Mouse (Mus musculus) lung, postnatal 36 days (tissue): ENCODE measurements around the gene Trim29.

ENCODE experiments used
- DNase-seq: peaks from one replicate; pipeline ENCODE4 v3.0.0; 2022; ENCODE audit warnings: mixed read lengths

Trim29 gene

DNA sequence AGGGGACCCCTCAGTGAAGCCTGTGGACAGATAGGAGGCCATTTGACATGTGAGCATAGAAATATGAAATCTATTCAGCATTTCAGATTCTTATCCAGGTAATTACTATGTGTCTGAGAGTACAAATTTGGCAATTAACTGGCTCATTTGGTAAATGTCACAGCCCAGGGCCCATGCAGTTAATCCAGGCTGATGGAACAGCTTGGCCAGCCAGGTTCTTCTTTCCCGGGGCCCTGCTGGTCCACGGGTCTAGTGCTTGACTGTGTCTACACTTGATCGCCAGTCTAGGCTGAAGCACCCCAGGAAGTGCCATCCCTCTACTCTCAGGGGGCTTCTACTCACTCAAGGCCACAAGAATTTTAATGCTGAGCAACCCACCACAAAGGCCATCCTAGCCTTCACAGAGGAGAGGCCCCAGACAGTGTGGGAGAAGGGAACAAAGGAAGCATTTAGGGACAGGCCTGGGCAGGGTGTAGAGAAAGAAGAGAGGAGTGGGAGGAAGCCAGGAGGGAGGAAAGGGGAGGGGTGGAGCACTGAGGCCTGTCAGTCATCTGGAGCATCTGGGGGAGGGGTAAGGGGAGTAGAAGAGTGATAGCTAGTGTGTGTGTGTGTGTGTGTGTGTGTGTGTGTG, 4.8 kb downstream of the Trim29 start:
- DNase-seq = no peak

DNA sequence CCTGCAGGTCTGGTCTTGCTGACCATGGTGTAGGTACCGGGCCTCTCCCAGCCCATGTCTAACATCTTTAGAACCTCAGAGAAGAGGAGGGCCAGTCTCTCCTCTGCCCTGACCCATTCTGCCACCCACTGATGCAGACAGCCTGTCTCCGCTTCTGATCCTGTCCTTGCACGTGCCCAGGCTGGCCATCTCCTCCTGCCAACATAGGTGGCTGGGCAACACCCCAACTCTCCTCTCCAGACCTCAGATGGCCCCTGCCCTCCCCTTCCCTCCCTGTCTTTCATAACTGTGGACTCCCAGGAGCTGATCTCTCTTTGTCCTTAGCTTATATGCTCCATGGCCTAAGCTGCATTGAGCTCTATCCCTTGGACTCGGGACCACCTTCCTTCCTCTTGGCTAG, 5.8 kb downstream of the Trim29 start:
- DNase-seq = no peak

DNA sequence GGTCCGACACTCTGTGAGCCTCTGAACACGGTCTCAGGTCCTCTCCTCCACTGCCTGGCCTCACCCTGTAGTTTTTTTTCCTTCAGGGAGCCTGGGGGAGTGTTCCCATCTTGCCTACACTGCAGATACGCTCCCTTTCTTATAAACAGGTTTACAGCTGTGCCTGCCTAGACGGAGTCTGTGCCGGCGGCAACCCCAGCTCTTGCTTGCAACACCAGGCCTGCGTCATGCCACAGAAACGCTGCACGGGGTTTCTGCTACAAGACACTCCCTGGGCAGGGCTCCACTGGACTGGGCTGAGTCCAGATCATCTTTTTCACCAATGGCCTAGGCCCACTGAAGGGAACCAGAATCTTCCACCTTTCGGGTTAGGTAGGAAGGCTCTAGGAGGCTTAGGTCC, 8.0 kb downstream of the Trim29 start:
- DNase-seq = no peak

DNA sequence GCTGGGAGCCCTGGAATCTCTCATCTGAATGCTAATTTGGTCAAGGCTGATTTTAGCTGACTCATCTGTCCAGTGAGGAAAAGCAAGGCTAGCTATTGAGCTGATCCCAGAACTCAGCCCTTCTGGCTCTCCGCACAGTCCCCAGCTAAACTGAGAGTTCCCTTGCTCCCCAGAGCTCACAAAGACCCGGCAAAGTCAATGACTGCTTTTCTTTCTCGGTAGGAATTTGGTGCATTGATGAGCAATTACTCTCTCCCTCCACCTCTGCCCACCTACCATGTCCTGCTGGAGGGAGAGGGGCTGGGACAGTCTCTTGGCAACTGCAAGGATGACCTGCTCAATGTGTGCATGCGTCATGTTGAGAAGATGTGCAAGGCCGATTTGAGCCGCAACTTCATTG, 11.3 kb downstream of the Trim29 start:
- no peak for DNase-seq

DNA sequence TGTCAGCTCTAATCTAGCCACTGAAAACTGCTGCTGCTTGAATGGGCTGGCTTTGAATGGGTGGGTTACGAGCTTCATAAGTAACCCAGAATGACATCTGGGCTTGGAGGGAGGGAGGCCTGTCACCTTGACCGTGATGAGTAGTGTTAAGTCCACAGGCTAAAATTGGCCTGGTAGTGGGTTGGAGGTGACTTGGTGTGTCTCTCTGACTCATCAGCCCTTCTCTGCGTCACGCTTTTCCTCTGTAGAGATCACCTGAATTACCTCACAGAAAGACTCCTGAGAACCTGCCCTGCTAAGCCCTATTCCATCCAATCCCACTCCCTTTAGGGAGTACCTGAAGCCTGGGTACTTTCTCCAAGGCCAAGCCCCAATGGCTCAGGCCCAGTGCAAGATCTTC, 12.0 kb downstream of the Trim29 start:
- DNase-seq = no peak

DNA sequence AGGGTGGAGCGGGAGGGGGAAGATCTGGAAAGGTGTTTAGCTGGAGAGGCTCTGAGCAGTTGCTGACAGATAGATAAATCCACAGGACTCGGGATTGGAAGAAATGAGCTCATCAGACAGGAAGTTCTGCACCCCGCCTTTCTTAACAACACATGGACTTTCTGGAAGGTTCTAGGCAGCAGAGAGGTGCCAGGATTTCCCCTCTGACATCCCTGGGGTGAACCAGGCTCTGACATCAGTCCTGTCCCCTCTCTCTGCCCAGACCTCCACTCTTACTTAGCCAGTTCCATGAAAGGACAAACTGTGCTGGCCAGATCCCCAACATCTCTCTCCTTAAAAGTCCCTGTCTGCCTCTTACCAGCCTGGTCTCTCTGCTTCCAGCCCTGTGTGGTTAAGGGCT, 14.8 kb downstream of the Trim29 start:
- no peak for DNase-seq

DNA sequence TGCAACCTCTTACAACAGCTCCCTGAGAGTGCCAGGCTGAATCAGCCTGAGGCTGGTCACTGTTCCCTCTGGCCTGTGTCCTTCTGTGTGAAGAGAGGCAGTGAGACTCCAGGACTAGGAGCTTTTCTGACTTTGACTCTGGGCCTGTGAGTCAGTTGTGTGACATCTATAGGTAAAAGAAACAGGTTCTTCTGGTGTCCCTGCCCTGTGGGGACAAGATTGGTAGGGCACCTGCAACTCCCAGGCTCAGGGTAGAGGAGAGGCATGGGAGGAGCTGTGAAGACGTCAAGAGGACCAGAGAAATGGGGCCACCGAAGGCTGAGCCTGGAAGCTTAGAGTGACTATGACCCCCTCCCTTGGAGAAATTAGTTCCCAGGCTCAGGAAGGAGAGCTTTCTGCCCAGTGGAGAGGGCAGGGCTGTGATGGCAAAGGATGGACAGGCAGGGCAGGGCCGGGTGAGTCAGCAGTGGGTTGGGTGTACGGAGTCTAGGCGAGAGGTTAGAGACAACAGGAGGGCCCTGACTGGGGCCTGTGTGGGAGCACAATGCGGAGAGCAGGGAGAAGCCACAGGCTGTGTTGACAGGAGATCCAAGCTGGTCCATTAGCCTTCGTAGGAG, 15.5 kb downstream of the Trim29 start:
- peak; percentile 28 for DNase-seq

DNA sequence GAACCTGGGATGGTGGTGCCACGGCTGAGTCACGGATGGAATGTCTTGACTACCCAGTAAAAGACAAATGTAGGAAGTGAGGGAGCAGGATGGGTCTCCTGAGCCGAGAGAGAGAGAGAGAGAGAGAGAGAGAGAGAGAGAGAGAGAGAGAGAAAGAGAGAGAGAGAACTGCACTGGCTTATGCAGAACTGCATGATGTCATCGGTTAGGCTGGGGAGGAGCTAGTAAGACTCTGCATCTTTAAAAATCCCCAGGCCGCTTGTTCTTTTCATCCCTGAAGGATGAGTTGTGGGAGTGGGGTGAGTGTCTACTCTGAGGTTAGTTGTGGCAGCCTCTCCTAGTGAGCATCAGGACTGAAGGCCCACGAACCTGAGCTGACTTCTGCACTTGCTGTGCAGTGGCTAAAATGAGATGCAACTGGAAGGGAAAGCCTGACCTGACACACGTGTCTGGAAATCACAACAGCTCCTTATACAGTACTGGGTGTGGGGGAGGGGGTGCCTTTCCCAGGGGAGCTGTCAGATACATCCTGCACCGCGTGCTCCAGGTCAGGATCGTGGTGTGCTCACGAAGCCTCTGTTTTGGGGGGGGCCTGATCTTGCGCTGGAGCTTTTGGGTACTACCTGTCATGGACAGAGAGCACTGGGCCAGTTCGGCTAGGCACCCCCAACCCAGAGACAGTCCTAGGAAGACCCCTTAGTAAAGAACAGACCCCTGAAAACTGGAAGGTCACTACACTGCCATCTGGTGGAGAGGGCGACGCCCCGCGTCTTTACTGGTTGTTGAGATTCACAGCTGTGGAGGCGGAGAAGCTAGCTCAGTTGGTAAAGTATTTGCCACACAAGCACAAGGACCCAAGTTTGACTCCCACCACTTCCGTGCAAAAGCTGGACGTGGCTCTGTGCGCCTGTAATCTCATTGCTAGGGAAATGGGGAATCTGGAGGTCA, 16.8 kb downstream of the Trim29 start:
- no peak for DNase-seq

DNA sequence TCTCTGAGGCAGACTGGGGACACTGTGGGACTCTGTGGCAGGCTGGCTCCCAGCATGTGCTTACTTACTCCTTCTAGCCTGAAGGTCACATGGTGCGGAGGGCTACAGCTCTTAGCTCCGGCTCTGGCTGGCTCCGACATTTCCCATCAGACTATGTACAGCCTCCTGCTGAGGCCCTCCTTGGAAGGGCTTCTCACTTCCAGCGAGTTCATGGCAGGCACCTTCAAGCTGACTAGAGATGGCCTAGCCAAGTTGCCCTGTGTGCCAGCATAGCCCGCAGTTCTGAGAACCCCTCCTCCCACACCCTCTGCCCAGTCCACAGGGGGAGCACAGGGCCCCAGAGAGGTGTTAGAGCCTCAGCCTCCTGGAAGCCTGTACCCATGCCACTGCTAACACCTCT, 19.8 kb downstream of the Trim29 start:
- DNase-seq = no peak

DNA sequence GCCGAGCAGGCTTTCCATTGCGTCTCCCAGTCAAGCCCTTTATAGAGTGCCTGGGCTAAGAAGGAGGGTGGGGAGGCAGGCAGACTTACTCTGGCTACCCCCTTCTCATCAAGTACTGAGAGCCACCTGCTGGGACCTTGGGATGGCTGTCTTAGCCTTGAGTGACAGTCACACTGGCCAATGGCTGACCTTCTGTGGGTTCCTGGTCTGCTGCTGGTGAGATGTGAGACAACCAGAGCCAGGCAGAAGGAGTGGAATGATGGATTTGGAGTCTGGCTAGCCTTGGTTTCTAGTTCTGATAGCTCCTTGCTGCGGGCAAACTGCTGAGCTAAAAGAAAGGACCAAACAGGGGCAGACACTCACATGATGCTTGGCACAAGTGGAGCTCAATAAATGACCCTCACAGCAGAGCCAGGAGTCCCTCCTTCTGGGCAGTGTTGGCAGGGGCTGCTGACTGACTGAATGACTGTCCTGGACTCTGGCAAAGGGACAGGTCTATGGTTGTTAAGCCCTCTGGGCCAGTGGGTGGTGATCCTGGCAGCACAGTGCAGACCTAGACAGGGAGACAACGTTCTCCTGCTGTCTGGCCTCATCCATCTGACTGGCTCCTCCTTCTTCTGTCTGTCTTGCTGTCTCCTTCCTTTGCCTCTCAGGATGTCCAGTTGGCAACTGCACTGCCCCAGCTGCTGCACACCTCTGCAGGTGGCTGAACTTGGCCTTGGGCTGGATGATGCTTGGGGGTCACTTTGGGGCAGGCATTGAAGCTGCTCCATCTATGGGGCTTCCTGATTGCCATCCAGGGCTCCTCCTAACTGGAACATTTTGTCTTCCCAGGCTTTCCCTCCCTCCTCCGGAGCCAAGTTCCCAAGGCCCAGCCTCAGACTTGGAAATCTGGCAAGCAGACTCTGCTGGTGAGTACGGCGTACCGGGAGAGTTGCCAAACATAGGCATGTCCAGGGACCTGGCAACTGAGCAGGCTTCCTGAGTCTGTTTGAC, 21.1 kb downstream of the Trim29 start:
- DNase-seq = peak; percentile 45

DNA sequence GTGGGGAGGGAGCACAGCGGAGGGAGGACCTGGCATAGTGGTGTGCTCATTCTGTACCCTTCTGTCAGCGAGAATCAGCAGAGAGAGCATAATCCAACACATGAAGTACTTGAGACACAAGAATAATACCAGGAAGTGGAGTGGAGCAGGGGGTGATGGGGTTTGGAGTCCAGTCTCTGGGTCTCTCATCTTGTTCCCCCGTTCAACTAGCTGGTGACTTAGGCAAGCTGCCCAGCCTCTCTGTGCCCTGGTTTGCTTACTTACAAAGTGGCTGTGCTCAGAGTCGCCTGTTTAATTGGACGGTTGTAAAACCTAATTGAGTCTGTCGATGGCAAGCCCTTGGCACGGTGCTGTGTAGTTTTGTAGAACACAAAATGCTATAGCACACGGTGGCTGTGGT, 23.8 kb downstream of the Trim29 start:
- no peak for DNase-seq

DNA sequence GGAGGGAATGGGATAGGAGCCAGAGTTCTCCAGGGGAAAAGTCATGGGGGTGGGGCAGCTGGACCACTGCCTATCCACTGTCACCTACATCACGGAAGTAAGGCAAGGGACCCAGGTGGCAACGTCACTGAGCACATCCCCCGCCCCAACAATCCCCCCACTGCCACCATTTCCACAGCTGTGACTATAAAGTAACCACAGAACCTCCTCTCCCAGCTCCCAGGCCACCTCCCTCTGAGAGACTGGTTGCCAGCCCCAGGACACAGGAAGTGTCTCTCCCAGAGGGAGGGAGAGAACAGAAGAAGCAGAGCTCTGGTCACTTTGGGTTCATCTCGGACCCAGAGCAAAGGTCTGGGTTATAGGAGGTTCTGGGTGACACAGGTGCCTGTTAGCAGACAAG, 27.0 kb downstream of the Trim29 start:
- DNase-seq = no peak

DNA sequence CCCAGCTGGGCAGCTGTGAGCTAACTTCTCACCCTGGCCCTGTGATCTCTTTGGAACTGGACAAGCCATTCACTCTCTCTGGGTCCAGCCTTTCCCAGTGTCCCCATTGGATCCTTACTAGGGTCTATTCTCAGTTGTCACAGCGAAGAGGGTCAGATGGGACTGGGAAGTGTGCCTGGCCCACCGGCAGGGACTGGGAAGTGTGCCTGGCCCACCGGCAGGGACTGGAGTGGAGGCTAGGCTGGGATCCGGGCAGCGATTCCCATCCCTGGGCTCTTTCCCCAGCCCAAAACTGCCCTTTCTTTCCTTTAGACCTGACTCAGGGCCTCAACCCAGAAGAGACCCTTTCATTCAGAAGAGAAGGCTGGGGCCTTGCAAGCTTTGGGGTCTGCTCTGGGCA, 27.4 kb downstream of the Trim29 start:
- DNase-seq = no peak

DNA sequence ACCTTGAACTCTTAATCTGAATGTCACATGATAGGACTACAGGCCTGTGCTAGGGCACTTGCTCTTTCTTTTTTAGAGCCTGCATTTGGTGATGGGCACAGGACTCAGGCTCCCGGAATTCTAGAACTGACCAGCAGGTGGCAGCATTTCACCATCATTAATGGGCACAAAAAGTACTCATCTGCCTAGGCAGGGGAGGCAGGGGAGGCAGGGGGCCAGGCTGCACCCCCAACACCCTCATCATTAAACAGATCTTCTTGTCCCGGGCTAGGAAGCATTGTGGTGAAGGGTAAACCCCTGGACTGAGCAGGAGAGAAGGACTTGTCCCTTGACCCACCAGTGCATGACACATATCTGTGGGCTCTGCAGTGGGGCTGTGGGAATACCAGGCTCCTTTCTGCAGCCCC, 29.0 kb downstream of the Trim29 start:
- DNase-seq = peak; percentile 77

DNA sequence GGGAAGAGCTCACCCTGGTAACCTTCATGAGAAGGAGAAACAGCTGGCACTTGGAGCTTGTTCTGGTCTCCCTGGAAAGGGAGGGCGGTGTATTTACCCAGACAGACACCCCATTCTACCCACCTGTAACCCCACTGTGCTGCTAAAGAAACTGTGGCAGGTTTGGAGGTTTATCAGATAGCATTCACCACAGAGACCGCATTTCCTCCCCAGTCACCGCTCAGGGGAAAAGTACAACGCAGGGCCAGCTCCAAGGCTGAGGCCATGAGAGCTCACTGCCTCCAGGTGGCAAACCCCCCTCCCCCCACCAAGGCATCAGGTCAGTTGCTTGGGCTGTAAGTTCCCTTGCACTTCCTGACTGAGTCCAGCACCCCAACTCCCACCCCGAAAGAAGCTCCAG, 39.4 kb downstream of the Trim29 start:
- no peak for DNase-seq

DNA sequence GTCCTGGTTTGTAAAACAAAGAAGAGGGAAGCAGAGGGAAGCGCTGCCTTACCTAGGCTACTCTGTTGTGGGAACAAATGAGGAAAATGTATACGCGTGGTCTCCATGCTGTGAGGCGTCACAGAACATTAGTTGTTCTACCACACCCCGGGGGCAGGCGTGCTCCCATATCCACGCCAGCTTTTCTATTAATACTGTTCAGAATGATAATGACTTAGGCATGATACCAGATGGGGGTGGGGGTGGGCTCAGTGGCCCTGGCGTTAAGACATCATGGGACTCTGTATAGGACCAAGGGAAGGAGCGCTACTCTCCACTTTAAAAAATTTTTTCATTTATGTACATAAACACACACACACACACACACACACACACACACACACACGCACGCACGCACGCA, 40.4 kb downstream of the Trim29 start:
- no peak for DNase-seq

DNA sequence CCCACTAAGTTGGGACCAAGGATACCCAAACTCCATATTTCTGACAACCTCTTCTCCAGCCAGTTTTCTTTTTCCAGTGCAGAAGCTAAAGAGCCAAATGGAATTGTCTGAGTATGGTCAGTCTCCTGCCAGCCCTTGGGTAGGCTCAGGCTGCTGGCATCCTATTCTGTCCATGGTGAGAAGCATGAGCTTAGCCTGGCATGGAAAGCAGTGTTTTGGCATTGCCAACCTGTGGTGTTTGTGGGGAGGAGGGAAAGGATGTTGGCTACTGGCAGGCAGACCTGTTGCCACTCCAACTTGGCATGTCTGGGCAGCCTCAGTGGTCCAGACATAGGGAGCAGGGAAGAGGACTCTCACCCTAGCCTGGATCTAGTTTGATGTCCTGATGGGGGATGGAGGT, 46.4 kb downstream of the Trim29 start:
- no peak for DNase-seq

DNA sequence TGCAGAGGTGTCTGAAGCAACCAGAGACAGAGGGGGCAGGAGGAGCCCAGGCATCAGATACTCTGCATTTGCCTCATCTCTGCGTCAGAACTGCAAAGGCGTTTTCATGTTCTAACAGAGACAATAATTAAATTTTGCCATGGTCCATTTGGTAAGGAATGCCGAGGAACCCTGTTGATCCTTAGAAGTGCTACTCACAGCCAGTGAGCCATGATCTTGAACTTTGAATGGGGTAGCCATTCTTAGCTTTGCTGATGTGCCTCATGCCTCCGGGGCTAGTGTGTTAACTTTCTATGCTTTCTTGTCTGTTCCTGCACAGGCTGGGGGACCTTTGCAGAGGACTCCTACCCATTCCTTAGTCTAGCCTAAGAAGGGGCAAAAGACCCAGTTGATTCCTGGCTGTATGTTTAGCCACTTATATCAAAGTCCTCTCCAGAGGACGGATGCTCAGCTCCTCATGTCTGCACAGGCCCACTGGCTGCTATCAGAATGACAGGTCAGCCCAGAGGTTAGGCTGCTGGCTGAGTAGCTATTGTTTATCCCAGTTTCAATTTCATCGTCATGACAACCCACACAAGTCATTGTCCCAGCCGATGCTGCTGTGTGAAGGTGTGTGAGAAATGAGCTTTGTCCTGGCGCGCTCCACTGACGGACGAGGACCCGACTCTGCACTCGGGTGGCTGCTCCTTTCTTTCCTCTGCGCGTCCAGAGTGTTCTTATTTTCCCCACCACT, 48.1 kb downstream of the Trim29 start:
- no peak for DNase-seq

DNA sequence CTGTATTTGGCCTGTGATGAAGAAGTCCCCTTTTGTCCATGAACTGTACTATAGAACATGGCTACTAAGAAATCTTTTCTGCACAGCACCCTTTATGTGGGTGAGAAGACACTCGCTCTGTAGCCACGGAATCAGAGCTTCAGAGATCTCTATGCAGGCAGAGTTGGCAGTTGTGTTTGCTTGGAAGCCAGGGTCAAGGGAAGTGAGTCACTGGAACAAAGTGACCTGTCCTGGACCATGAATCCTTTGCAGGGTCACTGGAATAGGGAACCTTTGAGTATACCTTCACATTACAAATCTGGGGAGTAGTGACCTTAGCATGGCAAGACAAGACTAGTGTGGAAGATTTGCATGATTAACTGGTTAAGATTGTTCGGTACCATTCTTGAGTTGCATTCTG, 58.1 kb downstream of the Trim29 start:
- no peak for DNase-seq

DNA sequence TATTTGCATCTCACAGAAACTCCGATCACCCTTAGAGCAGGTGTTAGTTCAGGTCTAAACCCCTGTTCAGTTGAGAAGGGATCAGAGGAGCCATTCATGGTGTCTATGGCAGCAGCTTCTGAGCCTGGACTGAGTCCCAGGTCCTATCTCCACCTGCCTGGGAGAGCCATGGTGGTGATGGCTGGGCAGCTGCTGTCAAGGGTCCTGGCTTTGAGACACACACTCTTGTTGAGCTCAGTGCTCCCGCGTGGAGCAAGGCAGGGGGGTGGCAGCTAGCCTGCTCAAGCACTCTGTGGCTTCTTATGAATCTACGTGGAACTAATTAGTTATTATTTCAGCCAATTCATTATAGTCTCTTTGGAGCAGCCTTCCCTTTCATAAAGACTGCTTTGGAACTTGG, 73.2 kb downstream of the Trim29 start:
- no peak for DNase-seq

DNA sequence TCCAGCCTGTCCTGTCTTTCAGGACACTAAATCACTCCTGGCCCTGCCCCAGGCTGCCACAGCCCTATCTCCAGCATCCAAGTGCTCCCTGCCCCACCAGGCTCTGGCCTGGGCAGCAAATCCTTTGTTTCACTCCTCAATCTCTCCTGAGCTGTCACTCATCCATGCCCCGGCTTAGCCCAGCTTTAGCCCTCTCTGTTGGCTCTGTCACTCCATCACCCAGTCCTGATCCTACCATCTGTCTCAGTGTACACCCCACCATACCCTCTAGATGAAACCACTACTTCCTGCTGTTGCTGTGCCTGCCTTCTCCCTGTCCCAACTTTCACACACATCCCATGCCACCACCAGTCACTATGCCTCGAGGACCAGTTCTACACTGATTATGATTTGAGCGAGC, 73.8 kb downstream of the Trim29 start:
- no peak for DNase-seq
